Comparison of ENCODE assay signal across 9 mouse cellular contexts in genomic region chr17:7176394-7176793, GRCm38 (mm10). TPM values are rescaled to one million over a fixed set of nuclear protein-coding genes. Genes with fewer than 3 reads are reported as not detected.
DNase-seq lines count a peak whose midpoint lies in the region; ATAC-seq lines count a peak whose summit lies in the region.
"Had no signal": no experiment of that assay in that cellular context is flagged by ENCODE, and none has a peak within 500 bp of the region (broad histone marks: within the 10 kb centered on the region; RNA-seq: fewer than 3 reads in every experiment).

No protein-coding gene starts in this region.

- H3K9ac ChIP-seq in midbrain, embryonic 13.5 days (replicated peaks) = no peak overlapping the region

- no peaks in the 10 kb centered on the region for H3K27me3 ChIP-seq in midbrain, embryonic 13.5 days
- no peaks in the 10 kb centered on the region for H3K27me3 ChIP-seq in midbrain, embryonic 10.5 days (ENCODE audit: low read depth, poor library complexity, severe bottlenecking)

- no peaks in the 10 kb centered on the region for H3K9me3 ChIP-seq in midbrain, embryonic 13.5 days
- H3K9me3 ChIP-seq in midbrain, embryonic 10.5 days (replicated peaks) = no peaks in the 10 kb centered on the region

- H3K4me1 ChIP-seq in midbrain, embryonic 13.5 days (replicated peaks) = peaks cover 40% of the 10 kb centered on the region
- H3K4me1 ChIP-seq in midbrain, embryonic 10.5 days = peaks cover 47% of the 10 kb centered on the region

- H3K4me2 ChIP-seq in midbrain, embryonic 13.5 days (replicated peaks) = no peak overlapping the region

- no peak for ATAC-seq in midbrain, embryonic 13.5 days
- peak; percentile 79 for ATAC-seq in megakaryocyte, adult 5-6 weeks (ENCODE audit: poor library complexity, severe bottlenecking)
- ATAC-seq: activated CD4-positive, CD25-positive, alpha-beta regulatory T cell, adult 4 months had no signal

- H3K36me3 ChIP-seq in midbrain, embryonic 13.5 days = no peaks in the 10 kb centered on the region
- H3K36me3 ChIP-seq in midbrain, embryonic 10.5 days = no peaks in the 10 kb centered on the region

- DNase-seq in adrenal gland, postnatal 10 days = peak; percentile 36
- DNase-seq in adrenal gland, postnatal 25 days = no peak
- no peak for DNase-seq in midbrain, embryonic 10.5 days (ENCODE audit: low spot score)
- peak; percentile 52 for DNase-seq in kidney, adult 9 months
- no peak for DNase-seq in urinary bladder, adult 2 months (ENCODE audit: low spot score)
- no peak for DNase-seq in frontal cortex, postnatal 10 days (ENCODE audit: low spot score in 2 of 2)

- H3K4me3 ChIP-seq in midbrain, embryonic 13.5 days (replicated peaks) = no peak overlapping the region
- no peak overlapping the region for H3K4me3 ChIP-seq in midbrain, embryonic 10.5 days

- 34% methylated on average over 2 of the region's 2 CpGs for WGBS in midbrain, embryonic 13.5 days
- WGBS in midbrain, embryonic 10.5 days = 10% methylated on average over 2 of the region's 2 CpGs

- 0 out of 2 replicates have a peak overlapping the region, but pooled peaks have one; percentile 17 for H3K27ac ChIP-seq in midbrain, embryonic 13.5 days
- H3K27ac ChIP-seq in midbrain, embryonic 10.5 days (replicated peaks) = no peak overlapping the region

RNA-seq across cellular contexts. Expression of gene Rps6ka2, which starts 6.5 kb away (rescaled TPM):
- 10 to 100 TPM; 12.9 to 23.2 TPM for total RNA-seq in adrenal gland, postnatal 10 days (2021)
- 11.4 and 15.3 TPM in 2 replicates for total RNA-seq in adrenal gland, postnatal 25 days (2021)
- polyA plus RNA-seq in midbrain, embryonic 13.5 days (2015; fragmentation: Nextera tagmentation; extraction: Ambion mirVana) = 20.8 and 21.6 TPM in 2 replicates
- polyA plus RNA-seq in midbrain, embryonic 10.5 days (2016; fragmentation: Nextera tagmentation; extraction: Ambion mirVana) = 21.4 and 24.4 TPM in 2 replicates
- total RNA-seq in megakaryocyte, adult 5-6 weeks (2015) = 5.6 and 6.7 TPM in 2 replicates
- 5.5 and 6.5 TPM in 2 replicates for total RNA-seq in megakaryocyte, adult 5-6 weeks (2017)
- polyA plus RNA-seq in urinary bladder, adult 2 months (2012; rRNA removed) = 4.9 and 6.5 TPM in 2 replicates

Comparison
In these comparisons a context has a peak if more than half of its experiments do, and no peak if none do; other contexts are left out.
1. DNase-seq: peak in adrenal gland, postnatal 10 days (single experiment) and kidney, adult 9 months (single experiment); none in adrenal gland, postnatal 25 days (single experiment), midbrain, embryonic 10.5 days (single experiment), urinary bladder, adult 2 months (single experiment) and frontal cortex, postnatal 10 days (0 of 2).